ENCODE assay signal across 7 mouse cellular contexts in genomic region chr9:44407752-44408097, GRCm38 (mm10). TPM values are rescaled to one million over a fixed set of nuclear protein-coding genes. Genes with fewer than 3 reads are reported as not detected.
DNase-seq lines count a peak whose midpoint lies in the region; ATAC-seq and TF ChIP-seq lines count a peak whose summit lies in the region.

No protein-coding gene starts in this region.

- peak overlapping the region; percentile 92 for H3K9ac ChIP-seq in lung, embryonic 16.5 days (ENCODE audit: low read length)
- H3K9ac ChIP-seq in limb, embryonic 11.5 days (ENCODE audit: low read length), result peak overlapping the region; percentile 87

- no peaks in the 10 kb centered on the region for H3K9me3 ChIP-seq in lung, embryonic 16.5 days (ENCODE audit: control insufficient read depth, low read length)
- H3K9me3 ChIP-seq in limb, embryonic 11.5 days (ENCODE audit: control insufficient read depth, low read length), result no peaks in the 10 kb centered on the region

- WGBS in lung, embryonic 16.5 days, result 0% methylated on average over 24 of the region's 24 CpGs
- WGBS in limb, embryonic 11.5 days, result 0% methylated on average over 24 of the region's 24 CpGs
- WGBS in small intestine, adult 2 months, result 1% methylated on average over 24 of the region's 24 CpGs

- no peaks in the 10 kb centered on the region for H3K27me3 ChIP-seq in lung, embryonic 16.5 days (ENCODE audit: control insufficient read depth, insufficient read depth, low read depth, low read length)
- no peaks in the 10 kb centered on the region for H3K27me3 ChIP-seq in limb, embryonic 11.5 days (ENCODE audit: control insufficient read depth, insufficient read depth, low read length)
- no peaks in the 10 kb centered on the region for H3K27me3 ChIP-seq in small intestine, adult 2 months (ENCODE audit: control insufficient read depth, insufficient read depth, low read length)

- no peak for TF ChIP-seq POLR2A in small intestine, adult 2 months (IDR thresholded peaks at IDR 0.05; ENCODE audit: low read depth, low read length)

- TF ChIP-seq CTCF in small intestine, adult 2 months (IDR thresholded peaks at IDR 0.05; ENCODE audit: extremely low read depth, insufficient read length, insufficient replicate concordance, low read depth, low read length), result no peak

- H3K27ac ChIP-seq in lung, embryonic 16.5 days (ENCODE audit: low read length), result peak overlapping the region; percentile 99
- H3K27ac ChIP-seq in limb, embryonic 11.5 days (replicated peaks; ENCODE audit: low read depth, low read length), result peak overlapping the region; percentile 90
- no peak overlapping the region for H3K27ac ChIP-seq in small intestine, adult 2 months (ENCODE audit: insufficient read depth, low read depth, low read length)

- ATAC-seq in lung, embryonic 16.5 days (ENCODE audit: low read depth), result no peak
- peak; percentile 66 for ATAC-seq in erythroblast, adult 5-6 weeks (replicated peaks; ENCODE audit: low FRiP score, poor library complexity, severe bottlenecking)
- ATAC-seq in limb, embryonic 11.5 days (ENCODE audit: insufficient number of reproducible peaks, low FRiP score, low TSS enrichment, low read depth), result no peak; the same call in 1 of the 2 replicates

- peak overlapping the region; percentile 89 for H3K4me3 ChIP-seq in lung, embryonic 16.5 days (ENCODE audit: low read length)
- H3K4me3 ChIP-seq in limb, embryonic 11.5 days (ENCODE audit: low read depth, low read length), result peak overlapping the region; percentile 84
- H3K4me3 ChIP-seq in small intestine, adult 2 months (ENCODE audit: low read depth, low read length), result peak overlapping the region; percentile 89

- DNase-seq in lung, postnatal 36 days, result no peak
- no peak for DNase-seq in limb, embryonic 11.5 days (ENCODE audit: low spot score)
- DNase-seq in ovary, adult 18-20 months (ENCODE audit: low spot score), result no peak
- DNase-seq in gastrocnemius, adult 18-20 months (ENCODE audit: low spot score), result no peak

- H3K4me2 ChIP-seq in lung, embryonic 16.5 days (ENCODE audit: low read depth, low read length), result peak overlapping the region; percentile 81
- peak overlapping the region; percentile 72; the same call in 1 of the 2 replicates for H3K4me2 ChIP-seq in limb, embryonic 11.5 days (ENCODE audit: low read depth, severe bottlenecking)

- H3K36me3 ChIP-seq in lung, embryonic 16.5 days (ENCODE audit: control insufficient read depth, insufficient read depth, low read length), result peaks cover 47% of the 10 kb centered on the region
- H3K36me3 ChIP-seq in limb, embryonic 11.5 days (ENCODE audit: control insufficient read depth, insufficient read depth, low read length), result peaks cover 27% of the 10 kb centered on the region
- H3K36me3 ChIP-seq in small intestine, adult 2 months (ENCODE audit: control insufficient read depth, insufficient read depth, low read length), result peaks cover 53% of the 10 kb centered on the region

- peaks cover 10% of the 10 kb centered on the region; the same call in 1 of the 2 replicates for H3K4me1 ChIP-seq in lung, embryonic 16.5 days (replicated peaks; ENCODE audit: control insufficient read depth, insufficient read depth, low read length)
- no peaks in the 10 kb centered on the region for H3K4me1 ChIP-seq in limb, embryonic 11.5 days (ENCODE audit: control insufficient read depth, insufficient read depth, low read length)
- no peaks in the 10 kb centered on the region for H3K4me1 ChIP-seq in small intestine, adult 2 months (ENCODE audit: control insufficient read depth, insufficient read depth, insufficient read length, low read length)

RNA-seq across cellular contexts. Expression of gene Trappc4, which starts 0.3 kb away (rescaled TPM):
- 131 and 135 TPM in 2 replicates for polyA plus RNA-seq in lung, embryonic 16.5 days (2015; fragmentation: Nextera tagmentation; extraction: Ambion mirVana)
- 27.0 and 53.0 TPM in 2 replicates for total RNA-seq in erythroblast, adult 5-6 weeks (2015; ENCODE audit: low replicate concordance)
- total RNA-seq in erythroblast, adult 5-6 weeks (2017; ENCODE audit: low replicate concordance), result 2.5 and 12.2 TPM in 2 replicates
- polyA plus RNA-seq in limb, embryonic 11.5 days (2014; fragmentation: Nextera tagmentation; extraction: Ambion mirVana), result 141 TPM in 2 replicates
- polyA plus RNA-seq in small intestine, adult 2 months (2012; rRNA removed), result 20.0 and 36.5 TPM in 2 replicates
- 10 to 100 TPM; 16.9 to 20.4 TPM for total RNA-seq in gastrocnemius, adult 18-20 months (2021)

RNA-seq across cellular contexts. Expression of gene Rps25, which starts 0.8 kb away (rescaled TPM):
- polyA plus RNA-seq in lung, embryonic 16.5 days (2015; fragmentation: Nextera tagmentation; extraction: Ambion mirVana), result 1,846 and 1,855 TPM in 2 replicates
- total RNA-seq in erythroblast, adult 5-6 weeks (2015; ENCODE audit: low replicate concordance), result 639 and 656 TPM in 2 replicates
- 277 and 380 TPM in 2 replicates for total RNA-seq in erythroblast, adult 5-6 weeks (2017; ENCODE audit: low replicate concordance)
- polyA plus RNA-seq in limb, embryonic 11.5 days (2014; fragmentation: Nextera tagmentation; extraction: Ambion mirVana), result 2,256 and 2,311 TPM in 2 replicates
- polyA plus RNA-seq in small intestine, adult 2 months (2012; rRNA removed), result 40.0 and 48.3 TPM in 2 replicates
- total RNA-seq in gastrocnemius, adult 18-20 months (2021), result 100 to 1,000 TPM; 772 to 880 TPM

RNA-seq across cellular contexts. Expression of gene Ccdc84, which starts 10.6 kb away (rescaled TPM):
- polyA plus RNA-seq in lung, embryonic 16.5 days (2015; fragmentation: Nextera tagmentation; extraction: Ambion mirVana), result 32.5 TPM in 2 replicates
- 3.8 and 18.8 TPM in 2 replicates for total RNA-seq in erythroblast, adult 5-6 weeks (2015; ENCODE audit: low replicate concordance)
- total RNA-seq in erythroblast, adult 5-6 weeks (2017; ENCODE audit: low replicate concordance), result 9.1 and 12.0 TPM in 2 replicates
- polyA plus RNA-seq in limb, embryonic 11.5 days (2014; fragmentation: Nextera tagmentation; extraction: Ambion mirVana), result 22.0 and 27.1 TPM in 2 replicates
- polyA plus RNA-seq in small intestine, adult 2 months (2012; rRNA removed), result 17.8 and 21.3 TPM in 2 replicates
- total RNA-seq in gastrocnemius, adult 18-20 months (2021), result 1 to 10 TPM; 3.5 to 4.1 TPM

RNA-seq across cellular contexts. Expression of gene Slc37a4, which starts 11.1 kb away (rescaled TPM):
- polyA plus RNA-seq in lung, embryonic 16.5 days (2015; fragmentation: Nextera tagmentation; extraction: Ambion mirVana), result 19.9 and 21.9 TPM in 2 replicates
- total RNA-seq in erythroblast, adult 5-6 weeks (2015; ENCODE audit: low replicate concordance), result 4.0 and 25.9 TPM in 2 replicates
- 2.5 and 4.0 TPM in 2 replicates for total RNA-seq in erythroblast, adult 5-6 weeks (2017; ENCODE audit: low replicate concordance)
- polyA plus RNA-seq in limb, embryonic 11.5 days (2014; fragmentation: Nextera tagmentation; extraction: Ambion mirVana), result 10.1 and 10.6 TPM in 2 replicates
- 27.1 and 54.9 TPM in 2 replicates for polyA plus RNA-seq in small intestine, adult 2 months (2012; rRNA removed)
- total RNA-seq in gastrocnemius, adult 18-20 months (2021), result 100 to 1,000 TPM in 1 of 2 experiments, 10 to 100 TPM in 1; 86.0 to 147 TPM

RNA-seq across cellular contexts. Expression of gene Hyou1, which starts 28.4 kb away (rescaled TPM):
- polyA plus RNA-seq in lung, embryonic 16.5 days (2015; fragmentation: Nextera tagmentation; extraction: Ambion mirVana), result 38.2 and 42.0 TPM in 2 replicates
- 12.1 and 14.0 TPM in 2 replicates for total RNA-seq in erythroblast, adult 5-6 weeks (2015; ENCODE audit: low replicate concordance)
- 16.7 and 18.1 TPM in 2 replicates for total RNA-seq in erythroblast, adult 5-6 weeks (2017; ENCODE audit: low replicate concordance)
- polyA plus RNA-seq in limb, embryonic 11.5 days (2014; fragmentation: Nextera tagmentation; extraction: Ambion mirVana), result 36.1 and 39.7 TPM in 2 replicates
- polyA plus RNA-seq in small intestine, adult 2 months (2012; rRNA removed), result 34.3 and 38.3 TPM in 2 replicates
- total RNA-seq in gastrocnemius, adult 18-20 months (2021), result 10 to 100 TPM; 23.0 to 25.0 TPM

Comparison
In these comparisons a context has a peak if more than half of its experiments do, and no peak if none do; other contexts are left out.
1. RNA of gene Rps25, which starts 0.8 kb away (polyA plus RNA-seq): 2,256 to 2,311 TPM in limb, embryonic 11.5 days and 1,846 to 1,855 TPM in lung, embryonic 16.5 days; 40.0 to 48.3 TPM in small intestine, adult 2 months; every median in the first group is over 10 times any median in the second.
2. Peak in every context shown above with its lines, with median percentiles within 50 percentile points of each other: H3K4me3 ChIP-seq.